Mouse (Mus musculus) testis, adult 2 months (tissue): Measurements from ENCODE around the gene Mt3. TPM values are rescaled to one million over a fixed set of nuclear protein-coding genes. Genes with fewer than 3 reads are reported as not detected.
A peak's percentile ranks its signal among the peaks of the same experiment; 100 is the strongest.

Source experiments
- H3K27ac ChIP-seq: fragments of 200-500 bp; 2 replicates; pipeline ENCODE4 v1.5.1; 2012; ENCODE audit warnings: low read depth, low read length; ENCODE audit not compliant: control insufficient read depth, insufficient read depth
- H3K27me3 ChIP-seq: fragments of 200-500 bp; 2 replicates; pipeline ENCODE4 v1.6.1; 2012; ENCODE audit warnings: mild to moderate bottlenecking, low read length, moderate library complexity; ENCODE audit not compliant: control insufficient read depth, insufficient read depth
- H3K36me3 ChIP-seq: fragments of 200-500 bp; 2 replicates; pipeline ENCODE4 v1.6.1; 2012; ENCODE audit warnings: mild to moderate bottlenecking, low read length; ENCODE audit not compliant: control insufficient read depth, insufficient read depth
- H3K4me1 ChIP-seq: fragments of 200-500 bp; 2 replicates; pipeline ENCODE4 v1.6.1; 2012; ENCODE audit warnings: low read length; ENCODE audit not compliant: control insufficient read depth, insufficient read depth
- H3K4me3 ChIP-seq: fragments of 200-500 bp; 2 replicates; pipeline ENCODE4 v1.5.1; 2012; ENCODE audit warnings: low read depth, mild to moderate bottlenecking, low read length, moderate library complexity, mixed read lengths; ENCODE audit not compliant: control insufficient read depth
- CTCF ChIP-seq: fragments of 200-500 bp; IDR thresholded peaks from 2 replicates; pipeline ENCODE4 v1.5.1; 2012; ENCODE audit warnings: low read depth, mild to moderate bottlenecking, inconsistent platforms, low read length, moderate library complexity; ENCODE audit not compliant: control insufficient read depth, insufficient read depth, insufficient replicate concordance
- POLR2A ChIP-seq: fragments of 200-500 bp; IDR thresholded peaks from 2 replicates; pipeline ENCODE4 v1.6.1; 2012; ENCODE audit warnings: low read depth, mild to moderate bottlenecking, inconsistent platforms, low read length, moderate library complexity; ENCODE audit not compliant: control insufficient read depth
- polyA plus RNA-seq: library from polyadenylated mRNA; depleted of rRNA; stranded (reverse); fragments of >200 nt; gene quantifications from 2 replicates; pipeline ENCODE4 v1.2.3, GENCODE M21; 2012

The Mt3 gene
- polyA plus RNA-seq, 1 experiment: 6.3 TPM

- peak overlapping the region; percentile 93 for H3K4me3 ChIP-seq
- no peak; the same call in 1 of the 2 replicates for TF ChIP-seq POLR2A
- TF ChIP-seq CTCF: no peak
- H3K4me1 ChIP-seq: peaks cover 22% of the 10 kb centered on the region
- no peaks in the 10 kb centered on the region; the same call in 1 of the 2 replicates for H3K27me3 ChIP-seq
- no peaks in the 10 kb centered on the region; the same call in 1 of the 2 replicates for H3K36me3 ChIP-seq
- peak overlapping the region; percentile 97 for H3K27ac ChIP-seq
These were observed 27.5 kb downstream of the Mt3 start for GRCm38 (mm10) chr8:94179713-94180560.

GRCm38 (mm10) chr8:94180561-94180908 lies 28.1 kb downstream of the Mt3 start:
- H3K27me3 ChIP-seq: no peaks in the 10 kb centered on the region; the same call in 1 of the 2 replicates
- H3K4me1 ChIP-seq: peaks cover 22% of the 10 kb centered on the region
- H3K4me3 ChIP-seq: no peak overlapping the region
- TF ChIP-seq CTCF: no peak
- no peak overlapping the region for H3K27ac ChIP-seq
- no peaks in the 10 kb centered on the region; the same call in 1 of the 2 replicates for H3K36me3 ChIP-seq

- no peak for TF ChIP-seq POLR2A
- no peak for TF ChIP-seq CTCF
- peaks cover 27% of the 10 kb centered on the region for H3K4me1 ChIP-seq
- H3K4me3 ChIP-seq: no peak overlapping the region; the same call in 1 of the 2 replicates
- no peaks in the 10 kb centered on the region; the same call in 1 of the 2 replicates for H3K36me3 ChIP-seq
- H3K27ac ChIP-seq: peak overlapping the region; percentile 76
- no peaks in the 10 kb centered on the region; the same call in 1 of the 2 replicates for H3K27me3 ChIP-seq
These were observed 29.9 kb downstream of the Mt3 start for GRCm38 (mm10) chr8:94182055-94182929.

GRCm38 (mm10) chr8:94183117-94183516 lies 30.7 kb downstream of the Mt3 start:
- Histone ChIP-seq H3K27me3 (no peaks in the 10 kb centered on the region; the same call in 1 of the 2 replicates), H3K36me3 (no peaks in the 10 kb centered on the region; the same call in 1 of the 2 replicates), H3K27ac (peak overlapping the region; percentile 76), H3K4me3 (peak overlapping the region; percentile 41), H3K4me1 (peaks cover 27% of the 10 kb centered on the region)
- TF ChIP-seq CTCF: peak; percentile 49; the same call in 1 of the 2 replicates
- peak; percentile 50; the same call in 1 of the 2 replicates for TF ChIP-seq POLR2A

- Histone ChIP-seq H3K4me3 (no peak overlapping the region), H3K4me1 (peaks cover 23% of the 10 kb centered on the region), H3K36me3 (no peaks in the 10 kb centered on the region; the same call in 1 of the 2 replicates), H3K27me3 (no peaks in the 10 kb centered on the region; the same call in 1 of the 2 replicates), H3K27ac (peak overlapping the region; percentile 90)
- TF ChIP-seq CTCF: no peak
- no peak for TF ChIP-seq POLR2A
These were observed 32.0 kb downstream of the Mt3 start for GRCm38 (mm10) chr8:94184357-94184843.

- Histone ChIP-seq H3K4me1 (peaks cover 18% of the 10 kb centered on the region), H3K27me3 (no peaks in the 10 kb centered on the region; the same call in 1 of the 2 replicates), H3K4me3 (no peak overlapping the region), H3K36me3 (no peaks in the 10 kb centered on the region), H3K27ac (peak overlapping the region; percentile 49)
- TF ChIP-seq CTCF: no peak
- no peak for TF ChIP-seq POLR2A
These were observed 33.4 kb downstream of the Mt3 start for GRCm38 (mm10) chr8:94185791-94186190.
